Mouse (Mus musculus): ENCODE results near the gene 4930438A08Rik. TPM values are rescaled to one million over a fixed set of nuclear protein-coding genes. Genes with fewer than 3 reads are reported as not detected.

4930438A08Rik gene
- polyA plus RNA-seq, 1 experiment from 2014 or later, result 2.4 TPM

- Histone ChIP-seq H3K4me1 (peaks cover 32% of the 10 kb centered on the region), H3K4me2 (replicated peaks) (peak overlapping the region; percentile 90), H3K4me3 (replicated peaks) (peak overlapping the region; percentile 84), H3K9me3 (replicated peaks) (0 out of 2 replicates have a peak, but pooled peaks cover 3% of the 10 kb centered on the region), H3K27ac (replicated peaks) (peak overlapping the region; percentile 86), H3K36me3 (peaks cover 24% of the 10 kb centered on the region; the same call in 1 of the 2 replicates), H3K27me3 (no peaks in the 10 kb centered on the region), H3K9ac (peak overlapping the region; percentile 88)
- WGBS, result under 1% methylated on average over 21 of the region's 21 CpGs
- ATAC-seq (ENCODE audit: insufficient number of reproducible peaks, low FRiP score, low TSS enrichment, low read depth), result peak; percentile 61; the same call in 1 of the 2 replicates
Measured at GRCm38 (mm10) chr11:58329906-58330275, 55.3 kb downstream of the 4930438A08Rik start.

DNA sequence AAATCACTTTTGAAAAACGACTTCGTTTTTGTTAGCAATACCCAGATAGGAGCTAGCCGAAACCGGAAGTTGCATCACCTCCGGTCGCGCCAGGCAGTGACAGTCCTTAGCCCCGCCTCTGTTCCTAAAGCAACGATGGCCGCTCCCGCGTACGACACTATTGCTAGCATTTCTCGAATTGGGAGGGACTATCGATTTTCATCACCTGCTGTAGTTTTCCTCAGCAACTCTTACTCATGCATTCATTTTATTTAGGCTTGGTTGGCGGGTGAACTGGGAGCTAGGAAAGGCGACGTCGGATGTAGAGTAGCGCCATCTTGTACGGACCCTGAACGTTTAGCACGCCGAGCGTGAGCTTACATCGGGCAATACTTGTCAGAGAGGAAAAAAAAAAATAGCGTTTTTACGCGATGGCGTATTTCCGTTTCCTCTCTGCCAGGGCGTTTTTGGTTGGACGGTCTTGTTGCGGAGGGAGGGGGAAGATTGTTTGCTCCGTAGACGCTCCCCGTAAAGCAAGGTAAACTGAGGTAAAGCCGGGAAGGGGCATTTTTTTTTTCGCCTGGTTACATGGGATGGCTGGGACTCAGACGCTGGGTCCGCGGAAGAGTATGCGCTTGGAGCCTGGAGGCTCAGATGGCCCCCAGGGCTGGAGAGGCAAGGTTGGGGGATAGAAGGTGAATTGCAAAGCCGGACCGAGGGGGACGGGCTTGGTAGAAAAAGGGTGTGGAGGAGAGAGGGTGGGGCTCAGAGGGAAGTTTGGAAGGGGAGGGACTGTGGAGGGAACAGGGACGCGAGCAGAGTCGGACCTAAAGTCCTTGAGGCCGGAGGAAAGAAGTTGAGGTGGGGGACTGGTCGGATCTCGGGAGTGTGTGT, 55.9 kb downstream of the 4930438A08Rik start, which contains the start of the genes Zfp672 and Sh3bp5l:
TSS of gene Zfp672 (minus strand) at position 64 of the 873 bp plus-strand sequence.
TSS of gene Sh3bp5l (plus strand) at position 449 of the 873 bp plus-strand sequence.
- peak within 1 kb of the TSS; percentile 88 for H3K9ac ChIP-seq
- H3K27me3 ChIP-seq, result no peaks in the 10 kb centered on the region
- H3K4me2 ChIP-seq (replicated peaks), result peak within 1 kb of the TSS; percentile 90
- H3K27ac ChIP-seq (replicated peaks), result peak within 1 kb of the TSS; percentile 86
- H3K4me3 ChIP-seq (replicated peaks), result peak within 1 kb of the TSS; percentile 84
- peak; percentile 93 for ATAC-seq (ENCODE audit: insufficient number of reproducible peaks, low FRiP score, low TSS enrichment, low read depth)
- 0 out of 2 replicates have a peak, but pooled peaks cover 3% of the 10 kb centered on the region for H3K9me3 ChIP-seq (replicated peaks)
- H3K36me3 ChIP-seq, result peaks cover 24% of the 10 kb centered on the region; the same call in 1 of the 2 replicates
- under 1% methylated on average over 52 of the region's 52 CpGs for WGBS
- peaks cover 32% of the 10 kb centered on the region for H3K4me1 ChIP-seq

DNA sequence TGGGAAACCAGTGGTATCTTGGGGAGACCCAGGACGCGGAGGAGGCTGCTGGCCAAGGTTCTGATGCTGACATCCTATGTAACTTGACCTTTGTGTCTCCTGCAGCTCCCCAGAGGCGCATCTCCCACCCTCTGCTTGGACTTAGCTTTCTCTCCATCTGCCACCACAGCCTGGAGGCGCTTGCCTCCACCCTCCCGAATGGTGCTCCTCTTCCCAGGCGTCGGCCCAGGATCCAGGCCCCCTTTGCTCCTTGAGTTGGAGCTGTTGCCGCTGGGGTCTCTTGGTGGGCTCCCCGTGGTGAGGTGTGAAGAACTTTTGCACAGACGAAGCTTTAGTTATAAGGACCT, 56.5 kb downstream of the 4930438A08Rik start:
- Histone ChIP-seq H3K4me1 (peaks cover 32% of the 10 kb centered on the region), H3K4me3 (replicated peaks) (peak overlapping the region; percentile 84), H3K27ac (replicated peaks) (peak overlapping the region; percentile 86), H3K27me3 (no peaks in the 10 kb centered on the region), H3K9me3 (replicated peaks) (0 out of 2 replicates have a peak, but pooled peaks cover 3% of the 10 kb centered on the region), H3K36me3 (peaks cover 28% of the 10 kb centered on the region; the same call in 1 of the 2 replicates), H3K4me2 (replicated peaks) (peak overlapping the region; percentile 90), H3K9ac (peak overlapping the region; percentile 78)
- WGBS, result 16% methylated on average over 10 of the region's 10 CpGs
- no peak for ATAC-seq (ENCODE audit: insufficient number of reproducible peaks, low FRiP score, low TSS enrichment, low read depth)

DNA sequence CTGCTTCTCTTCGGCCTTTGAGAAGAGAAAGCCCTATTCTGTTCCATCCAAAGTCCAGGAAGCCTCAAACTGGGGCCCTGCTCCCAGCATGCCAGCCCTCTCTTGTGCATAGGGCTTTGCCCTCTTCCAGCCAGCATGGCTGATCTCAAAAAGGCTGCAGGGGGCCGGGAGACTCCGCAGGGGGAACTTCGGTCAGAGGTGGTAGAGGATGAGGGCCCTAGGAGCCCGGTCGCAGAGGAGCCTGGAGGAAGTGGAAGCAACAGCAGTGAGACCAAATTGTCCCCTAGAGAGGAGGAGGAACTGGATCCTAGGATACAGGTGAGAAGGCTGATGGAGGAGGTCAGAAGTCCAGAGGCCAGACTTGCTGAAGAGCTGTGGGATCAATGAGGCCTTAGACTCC, 56.9 kb downstream of the 4930438A08Rik start:
- no peak for ATAC-seq (ENCODE audit: insufficient number of reproducible peaks, low FRiP score, low TSS enrichment, low read depth)
- H3K9ac ChIP-seq, result peak overlapping the region; percentile 78
- peaks cover 31% of the 10 kb centered on the region for H3K36me3 ChIP-seq
- peak overlapping the region; percentile 84 for H3K4me3 ChIP-seq (replicated peaks)
- H3K4me1 ChIP-seq, result peaks cover 32% of the 10 kb centered on the region
- H3K27me3 ChIP-seq, result no peaks in the 10 kb centered on the region
- peak overlapping the region; percentile 90 for H3K4me2 ChIP-seq (replicated peaks)
- H3K27ac ChIP-seq (replicated peaks), result no peak overlapping the region
- 86% methylated on average over 6 of the region's 6 CpGs for WGBS
- 0 out of 2 replicates have a peak, but pooled peaks cover 3% of the 10 kb centered on the region for H3K9me3 ChIP-seq (replicated peaks)

DNA sequence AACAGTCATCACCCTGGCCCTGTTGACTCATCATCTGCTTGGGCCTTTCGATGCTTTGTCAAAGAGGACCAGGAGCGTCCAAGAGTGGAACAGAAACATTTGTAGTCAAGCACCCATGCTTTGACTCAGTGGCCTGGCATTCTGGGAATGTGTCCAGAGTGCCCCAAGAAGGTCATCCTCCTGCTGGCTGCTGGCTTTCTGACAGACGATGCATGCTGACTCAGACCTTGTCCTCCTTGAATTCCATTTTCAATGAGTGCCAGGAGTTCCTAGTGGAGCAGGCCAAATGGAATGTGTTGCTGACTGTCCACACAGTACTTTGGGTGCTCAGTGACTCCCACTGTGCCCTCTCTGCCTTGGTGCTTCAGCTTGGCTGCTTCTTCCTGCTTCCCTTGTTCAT, 60.1 kb downstream of the 4930438A08Rik start:
- H3K9ac ChIP-seq, result no peak overlapping the region
- no peaks in the 10 kb centered on the region for H3K9me3 ChIP-seq (replicated peaks)
- peaks cover 39% of the 10 kb centered on the region for H3K36me3 ChIP-seq
- H3K4me3 ChIP-seq (replicated peaks), result no peak overlapping the region
- H3K27me3 ChIP-seq, result no peaks in the 10 kb centered on the region
- ATAC-seq (ENCODE audit: insufficient number of reproducible peaks, low FRiP score, low TSS enrichment, low read depth), result no peak
- H3K4me1 ChIP-seq, result peaks cover 20% of the 10 kb centered on the region
- H3K27ac ChIP-seq (replicated peaks), result no peak overlapping the region
- WGBS, result 75% methylated on average over 3 of the region's 3 CpGs
- H3K4me2 ChIP-seq (replicated peaks), result no peak overlapping the region

Other genes starting within 250 kb of the 4930438A08Rik start
- gene Gm12248, start 181.7 kb upstream of the 4930438A08Rik start, polyA plus RNA-seq (2015; fragmentation: Nextera tagmentation; extraction: Ambion mirVana), result 0.14 TPM in 1 of 2 replicates, not detected in the other
- 96.3 and 97.5 TPM in 2 replicates for gene Cnot8, start 170.6 kb upstream of the 4930438A08Rik start, polyA plus RNA-seq (2015; fragmentation: Nextera tagmentation; extraction: Ambion mirVana)
- gene Gemin5, start 106.3 kb upstream of the 4930438A08Rik start, polyA plus RNA-seq (2015; fragmentation: Nextera tagmentation; extraction: Ambion mirVana), result 16.1 and 16.6 TPM in 2 replicates
- 107 and 115 TPM in 2 replicates for gene Mrpl22, start 103.1 kb upstream of the 4930438A08Rik start, polyA plus RNA-seq (2015; fragmentation: Nextera tagmentation; extraction: Ambion mirVana)
- 8.5 and 9.0 TPM in 2 replicates for gene Igtp, start 75.2 kb upstream of the 4930438A08Rik start, polyA plus RNA-seq (2015; fragmentation: Nextera tagmentation; extraction: Ambion mirVana)
- 3.6 and 4.7 TPM in 2 replicates for gene Irgm2, start 75.2 kb upstream of the 4930438A08Rik start, polyA plus RNA-seq (2015; fragmentation: Nextera tagmentation; extraction: Ambion mirVana)
- gene Zfp692, start 32.3 kb downstream of the 4930438A08Rik start, polyA plus RNA-seq (2015; fragmentation: Nextera tagmentation; extraction: Ambion mirVana), result 33.1 and 37.1 TPM in 2 replicates
- 39.6 and 41.0 TPM in 2 replicates for gene Zfp672, start 55.5 kb downstream of the 4930438A08Rik start, polyA plus RNA-seq (2015; fragmentation: Nextera tagmentation; extraction: Ambion mirVana)
- gene Sh3bp5l, start 55.9 kb downstream of the 4930438A08Rik start, polyA plus RNA-seq (2015; fragmentation: Nextera tagmentation; extraction: Ambion mirVana), result 34.0 and 38.7 TPM in 2 replicates
- 0.20 and 0.35 TPM in 2 replicates for gene Lypd8, start 104.2 kb downstream of the 4930438A08Rik start, polyA plus RNA-seq (2015; fragmentation: Nextera tagmentation; extraction: Ambion mirVana)
- not detected in 2 replicates for gene 1810065E05Rik, start 146.3 kb downstream of the 4930438A08Rik start, polyA plus RNA-seq (2015; fragmentation: Nextera tagmentation; extraction: Ambion mirVana)
- not detected in 2 replicates for gene Gm12253, start 157.8 kb downstream of the 4930438A08Rik start, polyA plus RNA-seq (2015; fragmentation: Nextera tagmentation; extraction: Ambion mirVana)
- not detected in 2 replicates for gene Lypd9, start 178.1 kb downstream of the 4930438A08Rik start, polyA plus RNA-seq (2015; fragmentation: Nextera tagmentation; extraction: Ambion mirVana)
- 0.24 and 0.29 TPM in 2 replicates for gene Olfr30, start 187.5 kb downstream of the 4930438A08Rik start, polyA plus RNA-seq (2015; fragmentation: Nextera tagmentation; extraction: Ambion mirVana)
- 0.11 and 0.31 TPM in 2 replicates for gene Olfr332, start 217.8 kb downstream of the 4930438A08Rik start, polyA plus RNA-seq (2015; fragmentation: Nextera tagmentation; extraction: Ambion mirVana)
- gene Olfr331, start 227.8 kb downstream of the 4930438A08Rik start, polyA plus RNA-seq (2015; fragmentation: Nextera tagmentation; extraction: Ambion mirVana), result not detected in 2 replicates

Data from embryonic facial prominence, embryonic 15.5 days (tissue).